Mouse (Mus musculus): Measurements from ENCODE around the gene Mobp. TPM values are rescaled to one million over a fixed set of nuclear protein-coding genes. Genes with fewer than 3 reads are reported as not detected.

The Mobp gene
- polyA plus RNA-seq, 1 experiment from 2014 or later = not detected

DNA sequence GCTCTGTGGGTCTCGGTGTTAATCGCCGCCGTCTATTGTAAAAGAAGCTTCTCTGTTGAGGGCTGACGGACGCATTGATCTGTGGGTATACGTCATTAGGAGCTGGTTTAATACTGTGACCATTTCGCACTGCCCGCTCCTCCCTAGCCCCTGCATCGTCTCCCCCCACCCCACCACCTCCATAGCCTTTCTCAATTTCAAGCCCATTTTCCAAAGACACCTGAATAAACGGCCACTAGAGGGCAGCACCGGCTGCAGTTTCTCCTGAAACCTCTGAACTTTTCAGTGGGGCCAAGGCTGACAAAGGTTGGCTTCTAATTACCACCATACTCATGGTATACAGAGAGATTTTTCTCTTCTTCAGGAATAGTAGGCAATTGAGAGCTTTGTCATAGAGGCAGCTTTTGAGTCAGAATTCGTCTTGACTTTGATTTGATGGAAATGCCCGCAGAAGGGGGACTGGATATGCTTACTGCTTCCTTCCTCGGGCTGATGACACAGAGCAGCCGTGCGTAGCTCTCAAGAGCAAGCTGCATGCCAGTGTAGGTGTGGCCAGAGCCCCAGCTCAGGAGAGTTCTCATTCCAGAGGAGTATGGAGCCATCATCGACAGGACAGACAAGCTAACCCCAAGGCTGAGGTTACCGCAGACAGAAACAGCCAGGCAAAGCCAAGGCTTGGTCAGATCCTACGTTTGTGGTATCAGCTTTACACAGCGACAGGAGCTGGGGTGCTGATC, 42.0 kb downstream of the Mobp start:
- Histone ChIP-seq H3K27me3 (peaks cover 4% of the 10 kb centered on the region), H3K9me3 (replicated peaks) (no peaks in the 10 kb centered on the region), H3K9ac (peak overlapping the region; percentile 29; the same call in 1 of the 2 replicates), H3K4me1 (0 out of 2 replicates have a peak, but pooled peaks cover 5% of the 10 kb centered on the region), H3K27ac (no peak overlapping the region), H3K4me2 (peak overlapping the region; percentile 63), H3K4me3 (replicated peaks) (peak overlapping the region; percentile 43), H3K36me3 (no peaks in the 10 kb centered on the region)
- 20% methylated on average over 21 of the region's 21 CpGs for WGBS
- peak; percentile 62; the same call in 1 of the 2 replicates for ATAC-seq (replicated peaks; ENCODE audit: low FRiP score)

DNA sequence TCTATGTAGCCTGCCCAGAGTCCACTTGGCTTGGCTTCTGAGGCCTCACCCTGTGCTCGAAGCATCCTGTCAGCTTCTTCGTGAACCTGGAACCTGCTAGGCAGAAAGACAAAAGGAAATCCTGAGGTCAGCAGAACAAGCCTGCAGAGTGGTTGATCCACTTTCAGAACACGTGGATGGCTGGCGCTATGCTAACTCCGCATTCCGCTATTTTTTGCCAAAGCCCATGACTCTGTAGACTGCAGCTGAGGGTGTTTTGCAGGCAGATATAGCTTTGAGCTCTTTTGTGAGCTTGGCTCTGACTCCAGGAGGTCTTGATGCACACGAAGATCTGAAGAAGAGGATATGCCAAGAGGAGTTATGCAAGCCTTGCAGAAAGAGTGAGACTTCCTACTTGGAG, 43.2 kb downstream of the Mobp start:
- Histone ChIP-seq H3K9ac (no peak overlapping the region), H3K27me3 (peaks cover 4% of the 10 kb centered on the region), H3K4me3 (replicated peaks) (no peak overlapping the region), H3K9me3 (replicated peaks) (no peaks in the 10 kb centered on the region), H3K36me3 (no peaks in the 10 kb centered on the region), H3K4me1 (0 out of 2 replicates have a peak, but pooled peaks cover 5% of the 10 kb centered on the region), H3K4me2 (no peak overlapping the region), H3K27ac (no peak overlapping the region)
- no peak for ATAC-seq (replicated peaks; ENCODE audit: low FRiP score)
- 83% methylated on average over 7 of the region's 7 CpGs for WGBS

DNA sequence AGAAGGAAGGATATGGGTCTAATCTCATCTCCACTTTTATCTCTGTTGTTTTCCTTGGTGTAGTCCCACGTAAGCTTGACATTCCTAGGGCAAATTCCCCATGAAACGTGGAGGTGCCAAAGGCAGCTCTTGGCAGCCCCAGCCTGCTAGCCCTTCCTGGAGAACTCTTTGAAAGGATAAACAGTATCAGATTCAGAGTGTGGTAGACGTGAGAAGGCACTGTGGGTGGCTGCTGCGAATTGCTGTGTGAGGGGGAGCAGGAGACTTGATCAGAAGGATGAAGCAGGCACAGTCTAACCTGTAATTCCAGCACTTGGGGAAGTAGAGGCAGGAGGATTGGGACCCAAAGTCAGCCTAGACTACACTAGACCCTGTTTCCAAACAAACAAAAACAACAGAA, 51.4 kb downstream of the Mobp start:
- Histone ChIP-seq H3K4me3 (replicated peaks) (no peak overlapping the region), H3K4me2 (no peak overlapping the region), H3K27me3 (no peaks in the 10 kb centered on the region), H3K36me3 (no peaks in the 10 kb centered on the region), H3K9ac (no peak overlapping the region), H3K27ac (no peak overlapping the region), H3K9me3 (replicated peaks) (no peaks in the 10 kb centered on the region), H3K4me1 (no peaks in the 10 kb centered on the region)
- ATAC-seq (replicated peaks; ENCODE audit: low FRiP score) = no peak
- WGBS = 36% methylated on average over 4 of the region's 4 CpGs

- H3K9ac ChIP-seq = no peak overlapping the region
- ATAC-seq (replicated peaks; ENCODE audit: low FRiP score) = no peak
- 85% methylated on average over 7 of the region's 7 CpGs for WGBS
- H3K4me2 ChIP-seq = no peak overlapping the region
- peaks cover 4% of the 10 kb centered on the region; the same call in 1 of the 2 replicates for H3K4me1 ChIP-seq
- H3K27me3 ChIP-seq = no peaks in the 10 kb centered on the region
- H3K36me3 ChIP-seq = no peaks in the 10 kb centered on the region
- H3K27ac ChIP-seq = no peak overlapping the region
- H3K4me3 ChIP-seq (replicated peaks) = no peak overlapping the region
- H3K9me3 ChIP-seq (replicated peaks) = no peaks in the 10 kb centered on the region
These were observed 52.2 kb downstream of the Mobp start for GRCm38 (mm10) chr9:120201743-120202142.

DNA sequence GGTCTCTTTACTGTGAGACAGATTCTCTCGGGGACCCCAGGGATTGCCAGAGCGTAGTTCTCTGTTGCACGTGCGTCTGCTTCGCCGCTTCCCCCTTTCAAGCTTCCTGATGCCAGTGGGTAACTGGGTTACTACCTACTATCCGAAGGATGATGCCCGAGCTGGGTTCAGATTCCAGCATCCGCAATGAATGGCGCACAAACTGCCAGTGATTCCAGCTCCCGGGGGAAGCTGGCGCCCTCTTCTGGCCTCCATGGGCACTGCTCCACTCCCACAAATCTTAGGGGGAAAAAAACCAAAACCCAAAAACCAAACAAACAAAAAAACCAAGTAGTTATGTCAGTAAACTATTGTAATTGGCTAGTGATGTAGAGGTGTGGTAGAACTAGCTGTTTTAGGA, 53.2 kb downstream of the Mobp start:
- no peak for ATAC-seq (replicated peaks; ENCODE audit: low FRiP score)
- H3K27ac ChIP-seq = no peak overlapping the region
- H3K9me3 ChIP-seq (replicated peaks) = no peaks in the 10 kb centered on the region
- H3K4me1 ChIP-seq = peaks cover 6% of the 10 kb centered on the region; the same call in 1 of the 2 replicates
- H3K27me3 ChIP-seq = no peaks in the 10 kb centered on the region
- H3K36me3 ChIP-seq = no peaks in the 10 kb centered on the region
- WGBS = 29% methylated on average over 12 of the region's 12 CpGs
- no peak overlapping the region for H3K4me2 ChIP-seq
- no peak overlapping the region for H3K4me3 ChIP-seq (replicated peaks)
- H3K9ac ChIP-seq = no peak overlapping the region

- WGBS = 85% methylated on average over 10 of the region's 10 CpGs
- Histone ChIP-seq H3K27me3 (no peaks in the 10 kb centered on the region), H3K9me3 (replicated peaks) (no peaks in the 10 kb centered on the region), H3K9ac (no peak overlapping the region), H3K4me3 (replicated peaks) (no peak overlapping the region), H3K27ac (no peak overlapping the region), H3K4me1 (peaks cover 6% of the 10 kb centered on the region; the same call in 1 of the 2 replicates), H3K4me2 (no peak overlapping the region), H3K36me3 (no peaks in the 10 kb centered on the region)
- no peak for ATAC-seq (replicated peaks; ENCODE audit: low FRiP score)
These were observed 54.4 kb downstream of the Mobp start for GRCm38 (mm10) chr9:120203936-120204335.

GRCm38 (mm10) chr9:120206897-120207296, 57.4 kb downstream of the Mobp start:
- H3K9ac ChIP-seq = no peak overlapping the region
- peaks cover 6% of the 10 kb centered on the region; the same call in 1 of the 2 replicates for H3K4me1 ChIP-seq
- 33% methylated on average over 17 of the region's 17 CpGs for WGBS
- no peaks in the 10 kb centered on the region for H3K27me3 ChIP-seq
- no peaks in the 10 kb centered on the region for H3K36me3 ChIP-seq
- H3K27ac ChIP-seq = no peak overlapping the region
- H3K4me3 ChIP-seq (replicated peaks) = no peak overlapping the region
- no peak for ATAC-seq (replicated peaks; ENCODE audit: low FRiP score)
- no peak overlapping the region for H3K4me2 ChIP-seq
- no peaks in the 10 kb centered on the region for H3K9me3 ChIP-seq (replicated peaks)

- H3K27me3 ChIP-seq = no peaks in the 10 kb centered on the region
- H3K36me3 ChIP-seq = no peaks in the 10 kb centered on the region
- H3K9ac ChIP-seq = no peak overlapping the region
- no peak overlapping the region for H3K4me2 ChIP-seq
- no peak overlapping the region for H3K4me3 ChIP-seq (replicated peaks)
- H3K9me3 ChIP-seq (replicated peaks) = no peaks in the 10 kb centered on the region
- ATAC-seq (replicated peaks; ENCODE audit: low FRiP score) = no peak
- WGBS = 81% methylated on average over 4 of the region's 4 CpGs
- H3K27ac ChIP-seq = no peak overlapping the region
- H3K4me1 ChIP-seq = peaks cover 6% of the 10 kb centered on the region; the same call in 1 of the 2 replicates
These were observed 60.6 kb downstream of the Mobp start for GRCm38 (mm10) chr9:120210068-120210467.

DNA sequence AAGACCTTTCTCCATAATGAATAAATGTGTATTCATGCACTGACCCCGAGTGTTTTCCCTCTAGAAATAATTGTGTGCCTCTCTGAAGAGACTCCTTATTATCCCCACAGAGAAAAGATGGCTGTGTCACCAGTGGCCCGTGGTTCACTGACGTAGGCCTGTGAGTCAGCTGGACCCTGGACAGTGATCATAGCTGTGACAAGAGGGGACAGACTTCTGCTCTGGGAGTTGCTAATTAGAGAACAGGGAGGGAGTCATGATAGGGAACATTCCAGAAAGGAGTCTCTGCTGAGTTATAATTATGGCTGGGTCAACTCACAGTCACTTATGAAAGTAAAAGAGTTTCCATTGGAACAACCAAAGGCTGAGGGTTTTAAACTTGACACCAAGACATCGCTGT, 61.4 kb downstream of the Mobp start:
- no peak overlapping the region for H3K27ac ChIP-seq
- H3K9ac ChIP-seq = no peak overlapping the region
- no peaks in the 10 kb centered on the region for H3K36me3 ChIP-seq
- no peak overlapping the region for H3K4me2 ChIP-seq
- H3K9me3 ChIP-seq (replicated peaks) = no peaks in the 10 kb centered on the region
- no peaks in the 10 kb centered on the region for H3K27me3 ChIP-seq
- H3K4me1 ChIP-seq = peaks cover 6% of the 10 kb centered on the region; the same call in 1 of the 2 replicates
- ATAC-seq (replicated peaks; ENCODE audit: low FRiP score) = no peak
- WGBS = 68% methylated on average over 4 of the region's 4 CpGs
- H3K4me3 ChIP-seq (replicated peaks) = no peak overlapping the region

- Histone ChIP-seq H3K9me3 (replicated peaks) (no peaks in the 10 kb centered on the region), H3K4me3 (replicated peaks) (no peak overlapping the region), H3K36me3 (no peaks in the 10 kb centered on the region), H3K9ac (no peak overlapping the region), H3K4me2 (no peak overlapping the region), H3K4me1 (no peaks in the 10 kb centered on the region), H3K27ac (no peak overlapping the region), H3K27me3 (no peaks in the 10 kb centered on the region)
- 76% methylated on average over 6 of the region's 6 CpGs for WGBS
- ATAC-seq (replicated peaks; ENCODE audit: low FRiP score) = no peak
These were observed 63.4 kb downstream of the Mobp start for GRCm38 (mm10) chr9:120212936-120213335.

- Histone ChIP-seq H3K27ac (no peak overlapping the region), H3K4me3 (replicated peaks) (no peak overlapping the region), H3K9ac (no peak overlapping the region), H3K9me3 (replicated peaks) (no peaks in the 10 kb centered on the region), H3K27me3 (no peaks in the 10 kb centered on the region), H3K4me2 (no peak overlapping the region), H3K4me1 (no peaks in the 10 kb centered on the region), H3K36me3 (no peaks in the 10 kb centered on the region)
- WGBS = 82% methylated on average over 11 of the region's 11 CpGs
- ATAC-seq (replicated peaks; ENCODE audit: low FRiP score) = no peak
These were observed 65.5 kb downstream of the Mobp start for GRCm38 (mm10) chr9:120214978-120215495.

DNA sequence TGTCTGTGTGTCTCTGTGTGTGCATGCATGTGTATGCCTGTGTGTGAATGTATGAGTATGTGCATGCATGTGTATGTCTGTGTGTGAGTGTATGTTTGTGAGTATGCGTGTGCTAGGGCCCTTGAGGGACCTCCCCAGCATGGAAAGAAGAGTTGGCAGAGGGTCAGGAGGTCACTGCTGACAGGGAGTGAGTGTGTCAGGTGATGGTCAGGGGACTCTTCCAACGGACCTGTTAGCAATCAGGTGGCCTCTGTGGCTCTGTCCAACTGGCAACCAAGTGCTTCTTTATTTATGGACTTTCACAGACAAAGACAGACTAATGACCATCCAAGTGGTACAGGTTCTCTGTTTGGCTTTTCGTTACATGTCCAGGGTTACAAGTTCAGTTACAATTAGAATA, 69.9 kb downstream of the Mobp start:
- Histone ChIP-seq H3K27ac (no peak overlapping the region), H3K9me3 (replicated peaks) (no peaks in the 10 kb centered on the region), H3K27me3 (no peaks in the 10 kb centered on the region), H3K9ac (no peak overlapping the region), H3K4me1 (no peaks in the 10 kb centered on the region), H3K4me2 (no peak overlapping the region), H3K36me3 (no peaks in the 10 kb centered on the region), H3K4me3 (replicated peaks) (no peak overlapping the region)
- 64% methylated on average over 3 of the region's 3 CpGs for WGBS
- no peak for ATAC-seq (replicated peaks; ENCODE audit: low FRiP score)

Data from kidney, embryonic 15.5 days (tissue).